Mouse (Mus musculus) kidney, embryonic 15.5 days (tissue): ENCODE results near the gene Zzef1. TPM values are rescaled to one million over a fixed set of nuclear protein-coding genes. Genes with fewer than 3 reads are reported as not detected.

ENCODE experiments used
- ATAC-seq: fragments of 200-750 bp; cut with Nextera tagmentation; replicated peaks from 2 replicates; pipeline ENCODE4 v1.8.0; 2017; ENCODE audit warnings: moderate TSS enrichment; ENCODE audit not compliant: low FRiP score
- H3K27ac ChIP-seq: fragments of 300-500 bp; sonication (generic); 2 replicates; pipeline ENCODE4 v1.5.1; 2015; ENCODE audit warnings: mild to moderate bottlenecking, inconsistent platforms
- H3K27me3 ChIP-seq: fragments of 300-500 bp; sonication (generic); 2 replicates; pipeline ENCODE4 v1.6.1; 2015; ENCODE audit warnings: inconsistent platforms
- H3K36me3 ChIP-seq: fragments of 300-500 bp; sonication (generic); 2 replicates; pipeline ENCODE4 v1.6.1; 2015; ENCODE audit warnings: inconsistent platforms
- H3K4me1 ChIP-seq: fragments of 300-500 bp; sonication (generic); 2 replicates; pipeline ENCODE4 v1.6.1; 2015; ENCODE audit warnings: inconsistent platforms
- H3K4me2 ChIP-seq: fragments of 300-500 bp; sonication (generic); 2 replicates; pipeline ENCODE4 v1.6.1; 2015; ENCODE audit warnings: moderate library complexity, mild to moderate bottlenecking, inconsistent platforms
- H3K4me3 ChIP-seq: fragments of 300-500 bp; sonication (generic); replicated peaks from 2 replicates; pipeline ENCODE4 v1.5.1; 2015; ENCODE audit warnings: mild to moderate bottlenecking, inconsistent platforms
- H3K9ac ChIP-seq: fragments of 300-500 bp; sonication (generic); 2 replicates; pipeline ENCODE4 v1.6.1; 2015; ENCODE audit warnings: mild to moderate bottlenecking, inconsistent platforms
- H3K9me3 ChIP-seq: fragments of 300-500 bp; sonication (generic); replicated peaks from 2 replicates; pipeline ENCODE4 v1.6.1; 2016; ENCODE audit warnings: inconsistent platforms
- WGBS: fragments of 180-500 bp; shearing (Covaris S2); methylation state at CpG from one replicate; pipeline ENCODE4 v1.1.7; 2015; ENCODE audit warnings: mixed read lengths; 5-methylcytosine and 5-hydroxymethylcytosine counted together
- polyA plus RNA-seq: library from polyadenylated mRNA; unstranded; fragments of >200 nt; fragmentation: Nextera tagmentation; extraction: Ambion mirVana; gene quantifications from 2 replicates; pipeline ENCODE4 v1.2.1, GENCODE M21; 2015

Gene Zzef1
- polyA plus RNA-seq, 1 experiment from 2014 or later: 8.9 TPM

GRCm38 (mm10) chr11:72850419-72851131 is 54.5 kb downstream of the Zzef1 start:
- ATAC-seq: no peak
- H3K4me1 ChIP-seq: no peaks in the 10 kb centered on the region
- no peaks in the 10 kb centered on the region for H3K9me3 ChIP-seq
- no peak overlapping the region for H3K4me2 ChIP-seq
- H3K4me3 ChIP-seq: no peak overlapping the region
- no peak overlapping the region for H3K9ac ChIP-seq
- H3K36me3 ChIP-seq: peaks cover 78% of the 10 kb centered on the region
- 92% methylated on average over 9 of the region's 9 CpGs for WGBS
- no peaks in the 10 kb centered on the region for H3K27me3 ChIP-seq
- no peak overlapping the region for H3K27ac ChIP-seq

GRCm38 (mm10) chr11:72851214-72851613 is 55.2 kb downstream of the Zzef1 start:
- Histone ChIP-seq H3K9me3 (no peaks in the 10 kb centered on the region), H3K27me3 (no peaks in the 10 kb centered on the region), H3K4me2 (no peak overlapping the region), H3K4me1 (no peaks in the 10 kb centered on the region), H3K4me3 (no peak overlapping the region), H3K36me3 (peaks cover 80% of the 10 kb centered on the region), H3K9ac (no peak overlapping the region), H3K27ac (no peak overlapping the region)
- ATAC-seq: no peak
- 88% methylated on average over 4 of the region's 4 CpGs for WGBS

GRCm38 (mm10) chr11:72852122-72852521 is 56.1 kb downstream of the Zzef1 start:
- Histone ChIP-seq H3K4me2 (no peak overlapping the region), H3K36me3 (peaks cover 85% of the 10 kb centered on the region)
- 95% methylated on average over 1 of the region's 1 CpGs for WGBS

GRCm38 (mm10) chr11:72853086-72853485 is 57.1 kb downstream of the Zzef1 start:
- ATAC-seq: no peak
- Histone ChIP-seq H3K27ac (no peak overlapping the region), H3K4me3 (no peak overlapping the region), H3K27me3 (no peaks in the 10 kb centered on the region), H3K4me1 (no peaks in the 10 kb centered on the region), H3K9ac (no peak overlapping the region), H3K4me2 (no peak overlapping the region), H3K9me3 (no peaks in the 10 kb centered on the region), H3K36me3 (peaks cover 86% of the 10 kb centered on the region)
- WGBS: 87% methylated on average over 4 of the region's 4 CpGs

More at GRCm38 (mm10) chr11:72852122-72852521, 56.1 kb downstream of the Zzef1 start:
- ATAC-seq: no peak
- no peaks in the 10 kb centered on the region for H3K9me3 ChIP-seq
- no peaks in the 10 kb centered on the region for H3K27me3 ChIP-seq
- H3K4me1 ChIP-seq: no peaks in the 10 kb centered on the region
- no peak overlapping the region for H3K27ac ChIP-seq
- H3K9ac ChIP-seq: no peak overlapping the region
- no peak overlapping the region for H3K4me3 ChIP-seq

- Histone ChIP-seq H3K4me1 (no peaks in the 10 kb centered on the region), H3K36me3 (peaks cover 82% of the 10 kb centered on the region), H3K4me2 (no peak overlapping the region), H3K4me3 (no peak overlapping the region), H3K9me3 (no peaks in the 10 kb centered on the region), H3K27me3 (no peaks in the 10 kb centered on the region), H3K27ac (no peak overlapping the region), H3K9ac (no peak overlapping the region)
- 52% methylated on average over 3 of the region's 3 CpGs for WGBS
- no peak for ATAC-seq
Measured at GRCm38 (mm10) chr11:72854251-72854650, 58.2 kb downstream of the Zzef1 start.

- Histone ChIP-seq H3K36me3 (peaks cover 90% of the 10 kb centered on the region), H3K4me2 (no peak overlapping the region), H3K27me3 (no peaks in the 10 kb centered on the region), H3K4me1 (no peaks in the 10 kb centered on the region), H3K4me3 (no peak overlapping the region), H3K27ac (no peak overlapping the region), H3K9me3 (no peaks in the 10 kb centered on the region), H3K9ac (no peak overlapping the region)
- no peak for ATAC-seq
- 83% methylated on average over 2 of the region's 2 CpGs for WGBS
Measured at GRCm38 (mm10) chr11:72856764-72857163, 60.7 kb downstream of the Zzef1 start.

DNA sequence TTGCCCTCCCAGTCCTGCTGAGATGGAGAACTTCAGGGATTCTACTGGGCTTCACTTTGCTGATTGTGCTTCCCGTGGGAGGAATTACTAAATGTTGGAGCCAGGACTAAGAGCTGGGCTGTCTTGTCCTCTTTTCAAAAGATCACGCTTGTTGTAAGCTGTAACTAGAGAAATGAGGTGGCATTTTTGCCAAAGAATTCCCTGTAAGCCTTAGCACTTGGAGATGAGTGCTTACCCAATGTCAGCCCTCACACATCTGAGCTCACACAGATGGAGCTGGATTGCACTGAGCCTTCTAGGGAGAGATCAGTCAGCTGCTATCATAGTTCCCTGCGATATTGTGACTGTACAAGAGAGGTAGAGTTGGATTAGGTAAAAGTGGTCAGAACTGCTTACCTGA is 65.2 kb downstream of the Zzef1 start:
- no peak overlapping the region for H3K27ac ChIP-seq
- no peak for ATAC-seq
- WGBS: 91% methylated on average over 3 of the region's 3 CpGs
- H3K4me2 ChIP-seq: no peak overlapping the region
- no peaks in the 10 kb centered on the region for H3K27me3 ChIP-seq
- H3K4me1 ChIP-seq: no peaks in the 10 kb centered on the region
- H3K36me3 ChIP-seq: peaks cover 89% of the 10 kb centered on the region
- H3K9me3 ChIP-seq: no peaks in the 10 kb centered on the region
- H3K4me3 ChIP-seq: no peak overlapping the region
- no peak overlapping the region for H3K9ac ChIP-seq

- no peak overlapping the region for H3K27ac ChIP-seq
- no peak for ATAC-seq
Measured at GRCm38 (mm10) chr11:72866446-72866845, 70.4 kb downstream of the Zzef1 start.

GRCm38 (mm10) chr11:72872061-72872460 is 76.0 kb downstream of the Zzef1 start:
- H3K27me3 ChIP-seq: no peaks in the 10 kb centered on the region
- peaks cover 81% of the 10 kb centered on the region for H3K36me3 ChIP-seq
- H3K4me1 ChIP-seq: no peaks in the 10 kb centered on the region
- no peak overlapping the region for H3K9ac ChIP-seq
- H3K9me3 ChIP-seq: no peaks in the 10 kb centered on the region
- WGBS: 77% methylated on average over 1 of the region's 1 CpGs
- no peak for ATAC-seq
- H3K4me3 ChIP-seq: no peak overlapping the region
- no peak overlapping the region for H3K4me2 ChIP-seq
- H3K27ac ChIP-seq: no peak overlapping the region

More at GRCm38 (mm10) chr11:72866446-72866845, 70.4 kb downstream of the Zzef1 start:
- no peak overlapping the region for H3K4me2 ChIP-seq
- peaks cover 89% of the 10 kb centered on the region for H3K36me3 ChIP-seq
- WGBS: 88% methylated on average over 7 of the region's 7 CpGs
- H3K4me1 ChIP-seq: no peaks in the 10 kb centered on the region
- H3K9ac ChIP-seq: no peak overlapping the region
- no peaks in the 10 kb centered on the region for H3K9me3 ChIP-seq
- H3K27me3 ChIP-seq: no peaks in the 10 kb centered on the region
- no peak overlapping the region for H3K4me3 ChIP-seq

DNA sequence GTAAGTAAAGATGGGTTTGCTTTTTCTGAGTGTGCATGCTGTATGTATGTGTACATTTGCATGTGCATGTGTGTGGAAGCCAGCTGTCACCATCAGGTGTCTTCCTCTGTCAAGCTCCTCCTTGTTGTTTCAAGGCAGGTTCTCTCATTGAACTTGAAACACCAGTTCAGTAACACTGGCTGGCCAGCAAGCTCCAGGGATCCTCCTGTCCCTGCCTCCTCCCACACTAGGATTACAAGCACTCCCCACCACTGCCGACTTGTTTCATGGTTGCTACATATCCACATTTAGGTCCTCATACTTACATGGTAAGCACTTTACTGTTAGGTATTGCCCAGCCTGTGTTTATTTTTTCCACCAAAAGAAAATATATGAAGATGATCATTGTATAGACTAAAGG is 96.6 kb downstream of the Zzef1 start:
- Histone ChIP-seq H3K4me2 (no peak overlapping the region), H3K9me3 (no peaks in the 10 kb centered on the region), H3K27me3 (no peaks in the 10 kb centered on the region), H3K27ac (no peak overlapping the region), H3K36me3 (peaks cover 65% of the 10 kb centered on the region), H3K4me3 (no peak overlapping the region), H3K9ac (no peak overlapping the region), H3K4me1 (no peaks in the 10 kb centered on the region)
- ATAC-seq: no peak
- 83% methylated on average over 1 of the region's 1 CpGs for WGBS

DNA sequence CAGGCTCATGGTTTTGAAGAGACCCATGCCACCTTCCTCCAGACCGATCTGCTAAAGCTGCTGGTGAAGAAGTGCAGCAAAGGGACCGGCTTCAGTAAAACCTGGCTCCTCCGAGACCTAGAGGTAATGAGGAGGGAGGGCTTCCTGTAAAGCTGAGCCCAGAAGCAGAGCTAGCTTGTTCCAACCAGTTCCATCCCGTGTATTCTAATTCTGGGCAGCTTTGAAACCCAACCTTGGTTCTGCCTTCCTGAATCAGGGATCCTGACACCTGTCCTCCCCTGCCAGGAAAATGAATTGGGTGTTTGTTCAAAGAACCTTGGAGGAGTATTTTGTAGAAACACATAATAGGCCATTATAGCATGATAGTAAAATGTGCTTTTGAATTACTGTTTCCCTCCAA is 112.4 kb downstream of the Zzef1 start:
- Histone ChIP-seq H3K27ac (no peak overlapping the region), H3K4me2 (no peak overlapping the region), H3K4me1 (no peaks in the 10 kb centered on the region), H3K4me3 (no peak overlapping the region), H3K27me3 (no peaks in the 10 kb centered on the region), H3K9me3 (no peaks in the 10 kb centered on the region), H3K9ac (no peak overlapping the region), H3K36me3 (peaks cover 84% of the 10 kb centered on the region)
- ATAC-seq: no peak; the same call in 1 of the 2 replicates
- 50% methylated on average over 4 of the region's 4 CpGs for WGBS

DNA sequence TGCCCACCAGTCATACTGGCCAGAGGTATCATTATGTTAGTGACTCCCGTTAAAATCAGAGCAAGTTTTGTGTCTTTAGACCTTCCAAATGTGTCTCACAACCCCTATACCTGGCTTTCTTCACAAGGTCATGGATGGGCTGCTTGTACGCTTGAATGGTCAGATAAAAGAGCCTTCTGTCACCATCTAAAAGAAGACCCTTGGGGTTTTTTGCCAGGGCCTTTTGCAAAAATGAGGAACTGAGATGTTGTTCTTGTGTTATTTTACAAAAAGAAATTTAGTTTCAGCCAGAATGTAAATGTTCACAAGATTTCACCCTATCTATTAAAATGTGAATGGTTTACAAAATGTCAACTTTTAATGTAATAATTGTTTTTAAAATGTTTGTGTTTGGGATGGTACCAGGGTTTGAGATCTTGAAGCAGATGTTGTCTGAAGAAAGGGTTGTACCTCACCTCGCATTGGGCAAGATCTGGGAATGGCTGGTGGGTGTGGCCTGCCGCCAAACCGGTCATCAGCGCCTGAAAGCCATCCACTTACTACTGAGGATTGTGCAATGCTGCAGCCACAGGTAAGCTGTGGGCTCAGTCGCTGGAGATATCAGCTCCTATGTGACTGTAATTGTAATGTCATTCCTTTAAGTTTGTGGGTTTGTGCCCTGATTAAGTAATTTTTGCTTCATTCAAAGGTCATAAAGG is 121.4 kb downstream of the Zzef1 start:
- Histone ChIP-seq H3K27me3 (no peaks in the 10 kb centered on the region), H3K27ac (no peak overlapping the region), H3K4me2 (no peak overlapping the region), H3K9me3 (no peaks in the 10 kb centered on the region), H3K9ac (no peak overlapping the region), H3K4me1 (no peaks in the 10 kb centered on the region), H3K4me3 (no peak overlapping the region), H3K36me3 (peaks cover 89% of the 10 kb centered on the region)
- WGBS: 83% methylated on average over 7 of the region's 7 CpGs
- no peak for ATAC-seq
